Mouse (Mus musculus): ENCODE results near the gene Habp2. TPM values are rescaled to one million over a fixed set of nuclear protein-coding genes. Genes with fewer than 3 reads are reported as not detected.
A peak's percentile ranks its signal among the peaks of the same experiment; 100 is the strongest.

Gene Habp2
- 10.1 and 12.7 TPM in 2 replicates for polyA plus RNA-seq (2015; fragmentation: Nextera tagmentation; extraction: Ambion mirVana)

DNA sequence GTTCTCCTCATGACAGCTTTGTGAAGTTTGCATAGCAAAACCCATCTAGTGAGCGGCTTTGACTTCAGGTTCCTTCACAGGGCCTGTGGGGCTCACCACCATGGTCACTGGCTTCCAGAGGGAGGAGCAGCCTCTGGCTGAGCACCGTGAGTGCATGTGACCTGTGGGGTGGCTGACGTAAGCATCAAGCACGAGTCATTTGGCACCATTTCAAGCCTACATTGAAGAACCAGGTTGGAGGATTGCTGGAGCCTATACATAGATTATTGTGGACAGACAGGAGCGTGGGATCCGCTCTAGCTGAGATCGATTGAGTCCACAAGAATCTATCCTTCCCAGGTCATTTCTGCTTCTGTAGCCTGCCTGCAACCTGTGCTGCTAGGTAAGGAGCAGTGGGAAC lies at the start of gene Habp2:
Gene Habp2 (plus strand): TSS at position 272 of the 400 bp plus-strand sequence.
- H3K4me1 ChIP-seq (ENCODE audit: control insufficient read depth, insufficient read depth, low read length), result peaks cover 8% of the 10 kb centered on the region
- 57% methylated on average over 7 of the region's 7 CpGs for WGBS
- no peak within 1 kb of the TSS for H3K4me3 ChIP-seq (ENCODE audit: low read length)
- no peaks in the 10 kb centered on the region for H3K9me3 ChIP-seq (ENCODE audit: control insufficient read depth, low read length)
- 0 out of 2 replicates have a peak within 1 kb of the TSS, but pooled peaks have one; percentile 4 for H3K4me2 ChIP-seq (ENCODE audit: low read depth, low read length)
- H3K27ac ChIP-seq (ENCODE audit: low read length), result no peak within 1 kb of the TSS
- H3K9ac ChIP-seq (ENCODE audit: low read depth, low read length), result no peak within 1 kb of the TSS
- no peak for ATAC-seq
- no peaks in the 10 kb centered on the region for H3K27me3 ChIP-seq (replicated peaks; ENCODE audit: control insufficient read depth, insufficient read depth, low read length)
- no peaks in the 10 kb centered on the region for H3K36me3 ChIP-seq (ENCODE audit: control insufficient read depth, insufficient read depth, low read length)

DNA sequence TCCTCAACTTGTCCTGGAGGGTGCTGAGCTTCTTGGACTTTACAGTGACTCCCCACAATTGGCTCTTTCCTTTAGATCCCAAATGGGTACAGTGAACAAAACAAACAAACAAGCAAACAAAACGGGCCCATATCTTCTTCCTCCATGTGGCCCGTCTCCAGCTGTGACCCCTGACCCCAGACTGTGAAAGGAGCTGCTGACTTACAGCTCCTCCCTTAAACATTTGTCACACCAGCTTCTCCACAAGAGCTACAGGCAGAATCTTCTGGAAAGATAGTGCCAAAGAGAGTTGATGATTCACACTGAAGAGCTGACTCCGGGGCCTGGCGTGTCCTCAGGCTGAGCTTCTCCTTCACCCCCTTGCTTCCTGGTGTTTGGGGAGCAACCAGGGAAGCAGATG lies 48.4 kb upstream of the Habp2 start:
- H3K9me3 ChIP-seq (ENCODE audit: control insufficient read depth, low read length), result no peaks in the 10 kb centered on the region
- WGBS, result 67% methylated on average over 4 of the region's 4 CpGs

DNA sequence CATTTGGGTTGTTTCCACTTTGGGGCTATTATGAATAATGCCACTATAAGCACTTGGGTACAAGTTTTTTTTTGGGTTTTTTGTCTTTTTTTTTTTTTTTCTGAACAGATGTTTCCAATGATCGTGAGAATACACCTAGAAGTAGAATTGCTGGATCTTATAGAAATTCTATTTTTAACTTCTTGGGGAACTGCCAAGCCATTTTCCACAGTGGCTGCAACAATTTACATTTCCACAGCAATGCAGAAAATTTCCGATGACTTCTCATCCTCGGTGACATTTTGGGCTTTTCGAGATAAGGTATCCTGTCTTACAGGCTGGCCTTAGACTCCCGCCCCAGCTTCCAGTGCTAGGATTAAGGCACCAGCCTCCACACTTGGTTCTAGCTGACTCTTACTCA lies 41.7 kb upstream of the Habp2 start:
- Histone ChIP-seq H3K4me1 (ENCODE audit: control insufficient read depth, insufficient read depth, low read length) (no peaks in the 10 kb centered on the region), H3K27me3 (replicated peaks; ENCODE audit: control insufficient read depth, insufficient read depth, low read length) (no peaks in the 10 kb centered on the region), H3K9ac (ENCODE audit: low read depth, low read length) (no peak overlapping the region), H3K27ac (ENCODE audit: low read length) (no peak overlapping the region), H3K36me3 (ENCODE audit: control insufficient read depth, insufficient read depth, low read length) (no peaks in the 10 kb centered on the region), H3K9me3 (ENCODE audit: control insufficient read depth, low read length) (no peaks in the 10 kb centered on the region), H3K4me3 (ENCODE audit: low read length) (no peak overlapping the region), H3K4me2 (ENCODE audit: low read depth, low read length) (no peak overlapping the region)
- ATAC-seq, result no peak
- WGBS, result 59% methylated on average over 5 of the region's 5 CpGs

More for the DNA sequence above, 48.4 kb upstream of the Habp2 start:
- no peak for ATAC-seq
- Histone ChIP-seq H3K36me3 (ENCODE audit: control insufficient read depth, insufficient read depth, low read length) (no peaks in the 10 kb centered on the region), H3K27me3 (replicated peaks; ENCODE audit: control insufficient read depth, insufficient read depth, low read length) (no peaks in the 10 kb centered on the region), H3K27ac (ENCODE audit: low read length) (no peak overlapping the region), H3K4me2 (ENCODE audit: low read depth, low read length) (no peak overlapping the region), H3K4me1 (ENCODE audit: control insufficient read depth, insufficient read depth, low read length) (no peaks in the 10 kb centered on the region), H3K9ac (ENCODE audit: low read depth, low read length) (no peak overlapping the region), H3K4me3 (ENCODE audit: low read length) (no peak overlapping the region)

DNA sequence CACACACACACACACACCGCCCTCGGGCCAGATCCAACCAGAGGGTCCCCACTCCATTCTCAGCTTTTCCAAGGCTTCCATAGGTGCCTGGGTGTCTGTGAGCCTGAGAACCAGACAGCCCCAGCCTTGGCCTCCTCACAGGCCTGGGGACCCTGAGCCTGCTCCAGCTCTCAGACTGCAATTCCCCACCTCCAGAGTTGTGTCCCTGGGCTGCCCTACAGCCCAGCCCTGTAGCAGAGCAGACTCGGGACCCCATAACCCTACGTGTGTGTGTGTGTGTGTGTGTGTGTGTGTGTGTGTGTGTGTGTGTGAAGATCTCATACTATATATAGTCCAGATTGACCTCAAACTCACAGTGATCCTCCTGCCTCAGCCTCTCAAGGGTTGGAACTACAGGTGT lies 34.1 kb upstream of the Habp2 start:
- H3K27ac ChIP-seq (ENCODE audit: low read length), result 0 out of 2 replicates have a peak overlapping the region, but pooled peaks have one; percentile 12
- H3K36me3 ChIP-seq (ENCODE audit: control insufficient read depth, insufficient read depth, low read length), result no peaks in the 10 kb centered on the region
- no peaks in the 10 kb centered on the region for H3K27me3 ChIP-seq (replicated peaks; ENCODE audit: control insufficient read depth, insufficient read depth, low read length)
- H3K4me1 ChIP-seq (ENCODE audit: control insufficient read depth, insufficient read depth, low read length), result no peaks in the 10 kb centered on the region
- no peaks in the 10 kb centered on the region for H3K9me3 ChIP-seq (ENCODE audit: control insufficient read depth, low read length)
- H3K4me3 ChIP-seq (ENCODE audit: low read length), result no peak overlapping the region
- 68% methylated on average over 4 of the region's 4 CpGs for WGBS
- H3K9ac ChIP-seq (ENCODE audit: low read depth, low read length), result no peak overlapping the region
- no peak for ATAC-seq
- H3K4me2 ChIP-seq (ENCODE audit: low read depth, low read length), result no peak overlapping the region

DNA sequence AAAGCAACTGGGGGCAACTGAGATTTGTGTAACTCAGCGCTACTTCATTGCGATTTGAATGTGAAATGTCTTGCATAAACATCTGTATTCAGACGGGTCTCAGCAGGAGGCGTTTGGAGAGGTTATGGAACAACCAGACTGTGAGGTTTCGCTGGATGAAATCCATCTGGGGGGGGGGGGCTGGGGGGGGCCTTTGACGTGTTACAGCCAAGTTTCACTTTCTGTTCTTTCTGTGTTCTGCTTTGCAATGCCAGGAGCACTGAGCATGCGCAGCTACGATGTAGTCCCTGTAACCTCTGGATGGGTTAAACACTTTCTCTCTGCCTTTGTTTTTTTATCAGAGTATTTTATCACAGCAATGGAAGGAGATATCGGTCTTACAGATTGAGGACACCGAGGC lies 33.7 kb upstream of the Habp2 start:
- Histone ChIP-seq H3K27ac (ENCODE audit: low read length) (peak overlapping the region; percentile 60), H3K4me1 (ENCODE audit: control insufficient read depth, insufficient read depth, low read length) (no peaks in the 10 kb centered on the region), H3K27me3 (replicated peaks; ENCODE audit: control insufficient read depth, insufficient read depth, low read length) (no peaks in the 10 kb centered on the region), H3K4me3 (ENCODE audit: low read length) (no peak overlapping the region), H3K4me2 (ENCODE audit: low read depth, low read length) (no peak overlapping the region), H3K9me3 (ENCODE audit: control insufficient read depth, low read length) (no peaks in the 10 kb centered on the region), H3K36me3 (ENCODE audit: control insufficient read depth, insufficient read depth, low read length) (no peaks in the 10 kb centered on the region), H3K9ac (ENCODE audit: low read depth, low read length) (no peak overlapping the region)
- 0 out of 2 replicates have a peak, but pooled peaks have one; percentile 31 for ATAC-seq
- 50% methylated on average over 10 of the region's 10 CpGs for WGBS

DNA sequence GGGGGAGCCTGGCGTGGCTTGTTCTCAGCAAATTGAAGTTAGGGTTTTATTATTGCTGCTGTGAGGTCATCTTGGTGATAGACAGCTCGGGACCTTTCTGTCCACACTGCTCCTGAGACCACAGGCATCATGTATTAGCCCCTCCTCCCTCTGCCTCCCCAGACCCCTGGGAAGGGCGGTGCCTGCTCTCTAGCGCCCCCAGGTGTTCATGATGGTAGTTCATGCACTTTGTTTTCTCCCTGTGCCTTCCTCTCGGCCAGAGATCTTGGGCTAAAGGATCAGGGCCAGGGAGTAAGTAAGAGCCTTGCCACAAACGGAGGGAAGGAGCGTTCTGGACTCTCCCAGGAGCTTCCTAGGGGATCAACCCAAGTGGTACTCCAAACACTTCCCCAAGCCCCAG lies 32.2 kb upstream of the Habp2 start:
- H3K4me1 ChIP-seq (ENCODE audit: control insufficient read depth, insufficient read depth, low read length), result no peaks in the 10 kb centered on the region
- no peaks in the 10 kb centered on the region for H3K9me3 ChIP-seq (ENCODE audit: control insufficient read depth, low read length)
- ATAC-seq, result no peak
- no peak overlapping the region for H3K4me3 ChIP-seq (ENCODE audit: low read length)
- 49% methylated on average over 7 of the region's 7 CpGs for WGBS
- no peak overlapping the region for H3K27ac ChIP-seq (ENCODE audit: low read length)
- no peak overlapping the region for H3K4me2 ChIP-seq (ENCODE audit: low read depth, low read length)
- H3K27me3 ChIP-seq (replicated peaks; ENCODE audit: control insufficient read depth, insufficient read depth, low read length), result no peaks in the 10 kb centered on the region
- no peak overlapping the region for H3K9ac ChIP-seq (ENCODE audit: low read depth, low read length)
- H3K36me3 ChIP-seq (ENCODE audit: control insufficient read depth, insufficient read depth, low read length), result no peaks in the 10 kb centered on the region

DNA sequence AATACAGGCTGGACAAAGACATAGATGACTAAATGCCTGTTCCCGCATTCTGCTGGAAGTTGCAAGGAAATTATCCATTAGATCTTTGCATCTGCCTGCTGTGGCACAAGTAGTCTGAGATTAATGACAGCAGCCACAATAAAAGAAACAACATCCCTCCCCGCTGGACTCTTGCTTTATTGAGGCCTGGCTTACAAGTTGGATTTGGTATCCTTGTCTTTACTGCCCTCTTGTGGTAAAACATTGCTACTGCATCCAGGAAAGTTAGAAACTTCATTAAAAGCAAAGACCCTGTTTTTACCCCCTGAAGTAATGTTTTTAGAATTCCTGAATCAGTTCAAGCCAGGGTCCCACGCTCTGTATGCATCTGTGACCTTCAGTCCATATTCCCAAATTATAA lies 31.4 kb upstream of the Habp2 start:
- ATAC-seq, result no peak
- 21% methylated on average over 3 of the region's 3 CpGs for WGBS
- Histone ChIP-seq H3K36me3 (ENCODE audit: control insufficient read depth, insufficient read depth, low read length) (no peaks in the 10 kb centered on the region), H3K9ac (ENCODE audit: low read depth, low read length) (no peak overlapping the region), H3K4me2 (ENCODE audit: low read depth, low read length) (no peak overlapping the region), H3K27me3 (replicated peaks; ENCODE audit: control insufficient read depth, insufficient read depth, low read length) (no peaks in the 10 kb centered on the region), H3K4me1 (ENCODE audit: control insufficient read depth, insufficient read depth, low read length) (no peaks in the 10 kb centered on the region), H3K9me3 (ENCODE audit: control insufficient read depth, low read length) (no peaks in the 10 kb centered on the region), H3K4me3 (ENCODE audit: low read length) (no peak overlapping the region), H3K27ac (ENCODE audit: low read length) (no peak overlapping the region)

DNA sequence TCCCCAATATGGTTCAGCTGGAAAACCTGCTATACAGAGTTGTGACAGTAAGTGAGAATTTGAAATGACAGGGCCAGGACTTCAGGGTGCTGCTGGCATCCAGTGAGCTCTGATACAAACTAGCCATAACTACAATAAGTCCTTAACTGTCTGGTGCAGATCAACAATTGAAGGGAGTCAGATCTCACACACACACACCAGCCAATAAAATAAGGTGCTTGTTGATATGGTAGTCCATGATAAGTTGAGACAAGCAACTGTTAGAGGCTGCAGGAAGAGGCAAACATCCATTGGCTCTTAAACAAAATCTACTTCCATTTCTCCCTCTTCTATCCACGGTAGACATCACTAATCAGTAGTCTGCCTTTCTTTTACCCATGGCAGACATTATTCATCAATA lies 30.7 kb upstream of the Habp2 start:
- Histone ChIP-seq H3K27ac (ENCODE audit: low read length) (no peak overlapping the region), H3K27me3 (replicated peaks; ENCODE audit: control insufficient read depth, insufficient read depth, low read length) (no peaks in the 10 kb centered on the region), H3K36me3 (ENCODE audit: control insufficient read depth, insufficient read depth, low read length) (no peaks in the 10 kb centered on the region), H3K4me2 (ENCODE audit: low read depth, low read length) (no peak overlapping the region), H3K4me3 (ENCODE audit: low read length) (no peak overlapping the region), H3K9ac (ENCODE audit: low read depth, low read length) (no peak overlapping the region), H3K4me1 (ENCODE audit: control insufficient read depth, insufficient read depth, low read length) (no peaks in the 10 kb centered on the region), H3K9me3 (ENCODE audit: control insufficient read depth, low read length) (no peaks in the 10 kb centered on the region)
- WGBS, result 41% methylated on average over 1 of the region's 1 CpGs
- no peak for ATAC-seq

DNA sequence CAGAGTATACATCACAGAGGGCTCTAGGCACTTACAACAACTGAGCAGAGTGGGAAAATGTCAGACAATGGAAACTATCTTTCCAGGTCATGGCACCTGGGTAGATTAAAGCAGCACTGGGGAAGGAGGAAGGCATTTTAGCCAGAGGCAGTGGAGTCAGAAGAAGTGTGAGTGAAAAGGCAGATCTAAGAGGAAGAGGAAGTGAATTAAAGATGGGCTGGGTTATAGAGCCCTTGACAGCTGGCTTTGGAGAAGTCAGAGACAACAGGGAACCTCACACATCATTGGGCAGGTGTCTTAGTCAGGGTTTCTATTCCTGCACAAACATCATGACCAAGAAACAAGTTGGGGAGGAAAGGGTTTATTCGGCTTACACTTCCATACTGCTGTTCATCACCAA lies 30.2 kb upstream of the Habp2 start:
- no peak overlapping the region for H3K27ac ChIP-seq (ENCODE audit: low read length)
- no peaks in the 10 kb centered on the region for H3K27me3 ChIP-seq (replicated peaks; ENCODE audit: control insufficient read depth, insufficient read depth, low read length)
- no peak overlapping the region for H3K4me3 ChIP-seq (ENCODE audit: low read length)
- no peak overlapping the region for H3K9ac ChIP-seq (ENCODE audit: low read depth, low read length)
- H3K4me2 ChIP-seq (ENCODE audit: low read depth, low read length), result no peak overlapping the region
- H3K4me1 ChIP-seq (ENCODE audit: control insufficient read depth, insufficient read depth, low read length), result no peaks in the 10 kb centered on the region
- WGBS, result 60% methylated on average over 1 of the region's 1 CpGs
- H3K9me3 ChIP-seq (ENCODE audit: control insufficient read depth, low read length), result no peaks in the 10 kb centered on the region
- H3K36me3 ChIP-seq (ENCODE audit: control insufficient read depth, insufficient read depth, low read length), result no peaks in the 10 kb centered on the region
- ATAC-seq, result no peak

DNA sequence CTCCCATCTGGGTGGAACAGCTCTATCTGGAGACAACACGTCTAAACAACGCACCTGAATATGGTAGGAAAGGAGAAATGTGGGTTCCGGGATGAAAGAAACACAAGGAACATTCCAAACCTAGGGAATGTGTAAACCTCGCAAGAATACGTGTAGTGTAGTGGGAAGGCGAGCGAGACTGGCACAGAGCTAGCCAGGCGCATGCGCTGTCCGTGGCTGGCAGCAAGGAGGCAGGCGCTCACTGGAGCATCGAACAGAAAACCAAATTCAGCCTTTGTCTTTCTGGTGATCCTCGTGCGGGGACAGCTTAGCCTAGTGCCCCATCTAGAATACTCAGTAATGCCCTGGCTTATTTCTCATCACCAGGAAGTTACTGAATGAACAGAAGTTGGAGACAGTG lies 23.2 kb upstream of the Habp2 start:
- Histone ChIP-seq H3K4me3 (ENCODE audit: low read length) (no peak overlapping the region), H3K27ac (ENCODE audit: low read length) (no peak overlapping the region), H3K36me3 (ENCODE audit: control insufficient read depth, insufficient read depth, low read length) (no peaks in the 10 kb centered on the region), H3K9me3 (ENCODE audit: control insufficient read depth, low read length) (no peaks in the 10 kb centered on the region), H3K27me3 (replicated peaks; ENCODE audit: control insufficient read depth, insufficient read depth, low read length) (no peaks in the 10 kb centered on the region), H3K4me1 (ENCODE audit: control insufficient read depth, insufficient read depth, low read length) (0 out of 2 replicates have a peak, but pooled peaks cover 3% of the 10 kb centered on the region), H3K9ac (ENCODE audit: low read depth, low read length) (no peak overlapping the region), H3K4me2 (ENCODE audit: low read depth, low read length) (no peak overlapping the region)
- no peak for ATAC-seq
- 77% methylated on average over 14 of the region's 14 CpGs for WGBS
